Mouse (Mus musculus): Measurements from ENCODE around the gene Trim54.

The Trim54 gene

DNA sequence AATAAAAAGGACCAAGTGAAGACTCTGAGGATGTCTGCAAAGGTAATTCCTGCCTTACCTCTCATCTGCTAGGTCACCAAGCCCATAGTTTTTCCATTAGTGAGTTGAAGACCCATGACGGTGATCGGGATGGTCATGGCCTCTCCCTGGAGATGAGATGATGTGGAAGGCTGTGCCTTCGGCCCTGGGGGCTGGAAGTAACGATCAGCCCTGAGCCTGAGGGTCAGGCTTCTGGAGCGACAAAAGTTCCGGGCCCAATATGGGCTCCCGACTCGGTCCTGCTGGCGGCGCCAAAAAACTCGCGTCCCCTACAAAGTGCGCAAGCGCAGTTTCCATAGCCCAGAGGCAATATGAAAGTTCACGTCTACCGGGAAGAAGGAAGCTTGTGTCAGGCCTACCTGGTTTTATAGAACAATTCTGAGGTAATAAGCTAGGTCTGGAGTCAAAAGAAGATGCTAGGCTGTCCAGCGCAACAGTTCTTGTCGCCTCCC is 8.5 kb upstream of the Trim54 start, which contains the start of gene Slc30a3:
Gene Slc30a3 (minus strand): TSS at position 238 of the 491 bp plus-strand sequence.
- DNase-seq = no peak

DNA sequence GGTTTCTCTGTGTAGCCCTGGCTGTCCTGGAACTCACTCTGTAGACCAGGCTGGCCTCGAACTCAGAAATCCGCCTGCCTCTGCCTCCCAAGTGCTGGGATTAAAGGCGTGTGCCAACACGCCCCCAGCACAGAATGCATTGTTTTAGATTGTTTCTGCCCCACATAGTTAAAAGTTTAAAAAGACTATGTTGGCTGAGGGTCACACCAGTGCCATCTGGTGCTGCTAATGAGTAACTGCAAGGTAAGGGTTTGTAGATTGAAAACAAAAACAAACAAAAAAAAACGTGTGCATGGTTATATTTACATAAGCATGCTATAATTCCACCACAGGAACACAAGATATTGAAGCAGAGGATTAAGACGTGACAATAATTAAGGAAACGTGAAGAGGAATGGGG is 5.7 kb upstream of the Trim54 start:
- DNase-seq = peak; percentile 30 to 43

DNA sequence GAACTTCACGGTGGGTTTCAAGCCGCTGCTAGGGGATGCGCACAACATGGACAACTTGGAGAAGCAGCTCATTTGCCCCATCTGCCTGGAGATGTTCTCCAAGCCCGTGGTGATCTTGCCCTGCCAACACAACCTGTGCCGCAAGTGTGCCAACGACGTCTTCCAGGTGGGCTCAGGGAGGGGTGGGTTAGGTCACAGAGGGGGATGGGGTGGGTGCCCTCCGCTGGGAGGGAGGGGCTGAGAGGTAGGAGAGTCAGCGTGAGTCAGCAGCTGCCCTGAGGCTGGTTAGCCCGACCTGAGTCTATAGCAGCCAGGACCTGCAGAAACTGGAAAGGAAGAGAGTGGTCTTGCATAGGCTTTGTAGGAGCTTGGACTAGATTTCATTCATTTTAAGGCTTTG is 400 bp downstream of the Trim54 start:
- DNase-seq = no peak

DNA sequence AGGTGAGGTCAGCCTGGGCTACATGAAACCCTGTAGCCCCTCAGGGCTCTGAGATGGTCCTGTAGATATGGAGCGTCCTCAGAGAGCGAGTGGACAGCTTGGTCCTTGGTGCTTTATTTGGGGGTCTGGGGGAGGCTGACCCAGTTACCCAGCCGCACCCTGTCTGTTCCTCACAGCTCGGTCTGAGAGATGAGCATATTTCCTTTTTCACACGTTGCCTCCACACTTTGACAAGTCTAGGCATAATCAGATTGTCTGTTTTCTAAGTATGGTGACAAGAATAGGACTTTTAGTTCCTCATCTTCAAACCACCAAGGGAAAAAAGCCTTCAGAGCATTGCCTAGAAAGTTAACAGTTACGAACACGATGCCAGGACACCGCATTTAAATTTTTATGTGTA is 4.6 kb downstream of the Trim54 start:
- DNase-seq = no peak

DNA sequence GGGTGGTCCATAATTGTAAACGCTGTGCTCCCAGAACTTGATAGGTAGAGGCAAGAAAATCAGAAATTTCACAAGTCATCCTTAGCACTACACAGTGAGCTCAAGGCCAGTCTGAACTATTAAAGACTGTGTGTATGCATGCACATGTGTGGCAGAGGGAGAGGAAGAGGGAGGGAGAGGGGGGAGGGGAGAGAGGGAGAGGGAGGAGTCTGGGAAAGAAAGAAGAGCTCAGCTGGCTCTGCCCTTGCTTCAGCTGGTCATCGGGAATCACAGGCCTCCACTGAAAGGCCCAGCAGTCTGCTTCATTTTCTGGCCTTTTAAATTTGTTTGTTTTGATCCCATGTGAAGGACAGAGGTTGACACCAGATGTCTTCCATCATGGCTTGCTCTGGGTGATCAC is 7.0 kb downstream of the Trim54 start:
- DNase-seq = no peak

DNA sequence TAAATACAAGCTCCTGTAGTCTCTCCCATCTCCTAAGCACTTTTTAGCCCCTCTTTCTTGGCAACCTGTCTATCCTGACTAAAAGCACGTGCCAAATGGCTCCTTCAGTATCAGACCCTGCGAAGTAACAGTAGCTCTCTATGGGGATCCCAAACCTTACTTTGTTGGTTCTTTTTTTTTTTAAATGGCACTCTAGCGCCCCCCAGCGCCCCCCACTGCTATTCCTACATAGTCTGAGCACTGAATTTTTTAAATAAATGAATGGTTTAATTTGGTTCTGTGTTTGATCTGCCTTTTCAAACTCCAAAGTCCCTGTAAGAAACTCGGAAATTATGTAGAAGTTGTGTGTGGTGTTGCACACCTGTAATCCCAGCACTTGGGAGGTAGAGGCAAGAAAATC is 9.5 kb downstream of the Trim54 start:
- DNase-seq = peak in 1 of 2 experiments; percentile 22

DNA sequence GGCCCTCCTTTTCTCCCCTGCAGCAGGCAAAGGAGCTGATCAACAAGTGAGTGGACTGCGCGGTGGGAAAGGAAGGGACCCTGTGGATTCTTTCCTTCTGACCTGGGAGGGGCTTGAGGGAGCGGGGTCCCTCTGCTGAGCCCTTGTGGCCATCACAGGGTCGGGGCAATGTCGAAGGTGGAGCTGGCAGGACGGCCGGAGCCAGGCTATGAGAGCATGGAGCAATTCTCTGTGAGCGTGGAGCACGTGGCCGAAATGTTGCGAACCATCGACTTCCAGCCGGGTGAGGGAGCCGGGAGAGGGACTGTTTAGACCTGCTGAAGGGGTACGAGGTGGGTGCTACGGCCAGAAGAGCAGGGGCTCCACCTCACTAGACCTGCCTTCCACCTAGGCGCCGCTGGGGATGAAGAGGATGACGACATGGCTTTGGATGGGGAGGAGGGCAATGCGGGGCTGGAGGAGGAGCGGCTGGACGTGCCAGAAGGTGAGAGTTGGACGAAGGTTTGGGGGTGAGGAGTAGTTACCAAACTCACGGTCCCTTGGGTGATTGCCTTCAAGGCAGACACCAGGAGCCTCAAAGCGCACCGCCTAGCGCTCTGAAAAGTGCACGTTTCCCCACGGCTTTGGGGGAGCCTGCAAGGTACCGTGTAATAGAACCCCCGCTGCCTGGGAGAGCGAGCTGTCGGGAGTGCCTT is 20.4 kb downstream of the Trim54 start:
- no peak for DNase-seq

DNA sequence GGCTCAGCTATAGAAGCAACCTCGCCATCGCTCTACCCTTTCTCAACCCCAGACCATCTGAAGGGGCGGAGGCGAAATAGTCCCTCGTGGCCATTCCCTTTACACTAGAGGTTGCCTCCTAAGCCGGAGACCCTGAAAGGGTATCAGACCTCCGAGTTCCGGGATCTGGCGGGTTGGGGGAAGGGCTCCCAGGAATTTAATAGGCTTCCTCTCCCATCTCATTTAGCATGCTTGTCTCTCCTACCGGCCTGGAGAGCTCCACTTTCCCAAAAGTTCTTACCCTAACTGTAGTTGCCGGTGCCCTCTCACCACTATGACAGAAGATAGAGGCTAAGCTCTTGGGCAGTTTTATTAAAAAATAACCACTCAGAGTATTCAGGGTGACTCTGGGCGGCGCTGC is 21.1 kb downstream of the Trim54 start:
- no peak for DNase-seq

DNA sequence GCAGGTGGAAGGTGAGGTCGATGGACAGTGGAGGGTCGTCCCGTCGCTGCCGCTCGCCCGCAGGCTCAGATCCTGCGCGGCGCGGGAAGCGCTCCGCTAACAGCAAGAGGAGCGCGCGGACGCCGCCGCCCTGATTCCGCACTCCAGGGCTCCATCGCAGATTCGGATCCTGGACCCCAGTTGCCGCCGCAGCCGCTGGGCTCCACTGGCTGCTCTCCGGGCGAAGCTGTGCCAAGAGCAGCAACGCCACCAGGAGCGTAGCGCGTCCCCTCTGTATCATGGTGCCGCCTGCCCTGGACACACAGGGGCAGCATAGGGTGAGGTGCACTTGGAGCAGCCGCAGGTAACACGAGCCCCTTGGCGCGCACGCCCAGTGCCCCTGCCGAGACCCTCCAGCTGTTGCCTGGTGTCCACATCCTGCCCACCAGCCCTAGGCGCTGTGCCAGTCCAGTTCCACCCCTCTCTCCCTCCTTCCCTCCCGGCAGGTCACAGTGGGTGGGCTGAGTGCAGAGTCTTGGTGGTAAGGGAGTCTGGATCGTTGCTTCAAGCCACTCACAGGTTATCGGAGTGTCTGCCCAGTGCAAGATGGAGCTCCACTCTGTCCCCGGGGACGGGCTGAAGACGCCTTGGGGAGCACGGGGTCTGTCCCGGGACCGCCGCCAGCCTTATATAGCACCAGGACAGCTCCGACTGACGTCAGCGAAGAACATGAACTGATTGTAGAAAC is 21.9 kb downstream of the Trim54 start, which contains the start of gene Ucn:
Gene Ucn (minus strand): TSS at position 589 of the 727 bp plus-strand sequence.
- no peak for DNase-seq

DNA sequence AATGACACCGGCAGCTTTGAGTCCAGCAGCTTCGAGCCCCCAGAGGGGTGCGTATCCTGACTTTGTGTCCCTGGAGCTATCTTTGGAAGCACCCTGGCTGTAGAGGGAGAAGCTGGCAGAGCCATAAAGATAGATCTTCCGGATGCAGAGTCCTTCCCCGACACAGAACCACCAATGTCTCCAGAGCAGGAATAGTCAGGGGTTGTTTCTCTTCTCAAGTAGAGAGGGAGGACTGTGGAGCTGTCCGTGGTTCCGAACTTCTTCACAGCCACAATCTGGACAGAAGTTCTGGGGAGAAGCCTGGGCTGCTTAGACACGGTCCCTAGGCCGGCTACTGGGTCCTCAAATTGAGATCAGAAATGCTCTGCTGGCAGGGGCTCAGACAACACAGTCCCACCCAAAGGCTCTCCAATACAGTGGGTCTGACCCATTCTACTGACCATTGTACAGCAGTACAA is 22.5 kb downstream of the Trim54 start:
- no peak for DNase-seq

DNA sequence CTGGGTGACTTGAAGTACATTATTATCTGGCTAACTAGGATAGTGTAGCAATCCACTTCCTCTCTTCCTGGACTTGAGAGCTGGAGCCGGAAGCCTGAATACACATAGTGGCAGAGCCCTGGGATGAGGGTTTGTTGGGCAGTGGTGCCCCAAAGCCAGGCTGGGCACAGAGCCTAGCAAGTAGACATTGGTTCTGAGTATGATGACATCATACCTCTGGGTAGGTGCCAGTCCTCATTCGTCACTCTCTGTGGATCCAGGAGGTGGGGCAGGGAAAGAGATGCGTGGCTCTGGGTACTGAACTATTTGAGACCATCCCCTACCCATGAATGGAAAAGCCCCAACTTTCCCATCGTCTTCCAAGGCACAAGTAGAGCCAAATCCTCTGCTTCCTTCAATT is 33.3 kb downstream of the Trim54 start:
- no peak for DNase-seq

DNA sequence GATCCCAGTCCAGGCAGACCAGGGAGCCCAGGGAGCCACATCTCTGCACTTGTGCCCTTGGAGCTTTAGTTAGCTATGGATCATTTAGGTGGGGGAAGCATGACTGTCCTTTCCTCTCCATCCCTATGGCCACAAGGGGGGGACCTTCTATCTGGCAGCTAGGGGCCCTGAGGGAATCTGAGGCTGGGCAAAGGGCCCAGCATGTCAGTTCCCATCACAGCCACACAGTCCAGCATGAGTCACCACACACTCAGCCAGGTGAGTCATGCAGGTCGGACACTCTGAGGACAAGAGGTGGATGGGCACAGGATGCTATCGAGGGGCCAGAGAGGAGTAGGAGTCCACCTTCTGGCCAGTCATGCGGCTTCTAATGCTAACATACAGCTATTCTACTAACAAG is 35.2 kb downstream of the Trim54 start:
- DNase-seq = no peak

DNA sequence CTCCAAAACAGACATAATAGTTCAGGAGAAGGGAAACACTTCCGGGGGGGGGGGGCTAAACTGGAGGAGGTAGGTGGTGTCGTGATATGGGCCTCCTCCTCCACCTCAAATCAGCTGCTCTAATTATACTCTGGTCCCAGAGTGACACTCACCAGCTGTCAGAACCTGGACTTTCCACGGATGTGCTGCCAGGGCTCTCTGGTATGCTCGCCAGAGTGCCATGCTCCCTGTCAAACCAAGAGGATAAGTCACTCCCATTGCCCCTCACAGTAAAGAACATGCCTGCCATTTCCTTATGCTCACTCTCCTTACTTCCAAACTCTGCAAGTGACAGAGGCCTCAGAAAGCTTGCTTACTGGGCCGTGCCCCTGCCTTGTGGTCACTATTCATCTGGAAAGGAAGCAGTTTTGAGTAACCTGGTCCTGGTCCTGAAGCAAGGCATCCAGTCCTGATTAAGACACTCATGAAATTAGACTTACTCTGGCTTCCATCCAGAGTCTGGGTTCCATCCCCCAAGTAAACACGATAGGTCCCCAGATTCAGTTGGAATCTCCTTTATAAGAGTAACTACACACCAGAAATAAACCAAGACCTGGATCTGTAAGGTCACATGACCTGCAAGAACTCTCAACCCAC is 37.1 kb downstream of the Trim54 start:
- DNase-seq = no peak

DNA sequence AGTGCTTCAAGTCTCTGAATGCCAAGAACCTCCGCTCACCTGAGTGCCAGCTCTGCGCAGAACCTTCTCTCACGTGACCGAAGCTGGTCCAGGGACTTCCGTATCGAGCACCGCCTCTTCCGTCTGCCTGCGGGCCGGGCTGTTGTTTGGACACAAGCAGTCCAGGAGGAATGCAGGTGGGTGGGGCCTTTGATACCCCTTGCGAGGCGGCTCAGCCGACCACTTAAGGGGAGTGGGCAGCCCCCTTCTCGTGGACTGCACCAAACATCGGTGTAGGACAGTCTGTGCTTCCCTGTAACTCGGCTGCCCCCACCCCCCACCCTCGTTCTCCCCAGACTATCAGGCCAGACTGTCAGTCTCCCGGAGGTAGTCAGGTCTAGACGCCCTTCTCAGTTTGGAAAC is 37.6 kb downstream of the Trim54 start, which contains the start of gene Mpv17:
Gene Mpv17 (minus strand): TSS at position 100 of the 402 bp plus-strand sequence.
- peak; percentile 71 to 75 for DNase-seq

DNA sequence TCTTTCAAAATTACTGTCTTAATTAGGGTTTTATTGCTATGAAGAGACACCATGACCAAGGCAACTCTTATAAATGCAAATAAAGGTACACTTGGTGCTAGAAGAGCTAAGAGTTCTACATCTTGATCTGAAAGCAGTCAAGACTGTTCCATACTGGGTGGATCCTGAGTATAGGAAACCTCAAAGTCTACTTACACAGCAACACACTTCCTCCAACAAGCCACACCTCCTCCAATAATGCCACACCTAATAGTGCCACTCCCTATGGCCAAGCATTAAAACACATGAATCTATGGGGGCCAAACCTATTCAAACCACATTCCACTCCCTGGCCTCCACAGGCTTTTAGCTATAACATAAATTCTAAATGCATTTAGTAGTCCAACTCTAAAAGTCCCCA is 46.0 kb downstream of the Trim54 start:
- DNase-seq = no peak

DNA sequence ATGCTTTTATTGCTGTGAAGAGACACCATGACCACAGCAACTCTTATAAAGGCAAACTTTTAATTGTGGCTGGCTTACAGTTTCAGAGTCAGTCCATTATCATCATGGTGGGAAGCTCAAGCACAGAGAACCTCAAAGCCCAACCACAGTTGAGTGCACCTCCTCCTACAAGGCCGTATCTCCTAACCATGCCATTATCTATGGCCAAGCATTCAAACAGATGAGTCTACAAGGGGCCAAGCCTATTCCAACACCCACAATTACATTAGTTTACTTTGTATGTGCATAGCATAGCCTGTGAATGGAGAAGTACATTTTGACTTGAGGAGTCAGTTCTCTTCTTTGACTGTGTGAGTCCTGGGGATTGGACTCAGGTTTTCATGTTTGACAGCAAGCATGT is 48.4 kb downstream of the Trim54 start:
- no peak for DNase-seq

DNA sequence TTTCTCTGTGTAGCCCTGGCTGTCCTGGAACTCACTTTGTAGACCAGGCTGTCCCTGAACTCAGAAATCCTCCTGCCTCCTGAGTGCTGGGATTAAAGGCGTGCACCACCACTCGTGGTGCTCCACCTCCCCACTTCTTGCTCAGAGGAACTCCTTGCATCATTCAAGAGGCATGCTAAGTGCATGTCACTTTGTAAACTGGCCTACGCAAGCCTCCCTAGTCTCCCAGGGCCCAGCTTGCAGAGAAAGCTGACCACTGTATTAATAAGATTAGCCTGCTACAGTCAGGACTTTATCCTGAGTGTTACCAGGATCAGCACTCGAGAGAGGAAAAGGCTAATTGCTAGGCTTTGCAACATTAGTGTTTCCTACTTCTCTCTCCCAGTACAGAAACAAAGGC is 52.1 kb downstream of the Trim54 start:
- DNase-seq = no peak

DNA sequence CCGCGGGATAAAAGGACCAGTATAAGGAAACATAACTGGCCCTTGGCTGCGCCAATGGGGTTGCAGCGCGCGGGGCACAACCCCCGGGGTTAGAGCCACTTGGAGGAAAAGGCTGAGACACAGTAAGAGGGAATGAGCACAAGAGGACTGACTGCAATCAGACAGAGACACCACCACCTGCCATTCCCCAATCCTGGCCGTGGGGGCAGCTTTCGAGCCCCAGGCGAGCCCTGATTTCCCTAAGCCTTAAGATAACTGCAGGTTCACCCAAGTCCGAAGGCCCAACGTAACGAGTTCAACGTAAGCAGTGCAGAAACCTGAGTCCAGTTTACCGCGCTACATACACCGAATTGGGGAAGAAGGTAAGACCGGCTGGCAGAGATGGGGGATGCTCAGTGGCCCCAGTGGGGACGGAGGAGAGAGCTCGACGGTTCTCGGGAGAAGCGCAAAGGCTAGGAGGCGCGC is 62.8 kb downstream of the Trim54 start:
- no peak for DNase-seq

DNA sequence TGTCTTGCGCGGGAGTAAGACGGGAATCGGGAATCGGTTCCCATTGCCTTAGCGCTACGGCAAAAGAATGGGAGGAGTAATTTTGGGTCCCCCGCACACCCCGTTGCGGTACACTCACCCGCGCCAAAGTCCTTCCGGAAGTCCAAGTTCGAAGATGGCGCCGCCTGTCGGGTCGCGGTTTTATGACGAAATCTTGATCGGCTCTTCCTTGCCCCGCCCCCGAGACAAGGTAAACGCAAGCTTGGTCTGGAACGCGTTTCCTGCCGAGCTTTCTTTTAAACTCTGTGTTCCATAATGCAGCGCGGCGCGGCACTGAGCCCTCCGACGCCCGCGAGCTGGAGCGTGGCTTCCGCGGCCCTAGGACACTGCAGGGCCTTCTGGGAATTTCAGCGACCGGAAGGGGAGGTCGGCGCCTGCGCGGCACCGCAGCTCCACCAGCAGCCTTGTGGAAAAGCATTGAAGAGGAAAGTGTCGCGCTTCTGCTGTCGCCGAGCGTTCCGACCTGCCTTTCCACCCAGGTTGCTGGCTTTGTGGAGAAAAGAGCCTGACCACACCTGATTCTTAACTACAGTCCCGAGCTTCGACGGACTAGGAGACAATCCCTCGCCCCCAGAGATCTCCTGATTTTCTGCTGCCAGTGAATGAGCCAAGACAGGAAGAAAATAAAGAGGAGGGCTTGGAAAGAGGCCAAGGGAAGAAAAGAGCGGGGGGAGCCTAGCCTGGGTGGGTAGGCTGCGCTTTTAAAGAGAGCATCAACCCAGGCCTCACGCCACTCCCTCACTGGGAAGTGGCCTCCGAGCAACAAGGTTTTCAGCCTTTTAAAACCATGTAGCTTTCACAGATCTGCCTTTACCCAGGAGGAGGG is 63.5 kb downstream of the Trim54 start, which contains the start of the genes Gm29609 and Gtf3c2:
Gene Gm29609 (minus strand): TSS at position 146 of the 865 bp plus-strand sequence.
Gene Gtf3c2 (minus strand): TSS at position 379 of the 865 bp plus-strand sequence.
- DNase-seq = peak; percentile 96

DNA sequence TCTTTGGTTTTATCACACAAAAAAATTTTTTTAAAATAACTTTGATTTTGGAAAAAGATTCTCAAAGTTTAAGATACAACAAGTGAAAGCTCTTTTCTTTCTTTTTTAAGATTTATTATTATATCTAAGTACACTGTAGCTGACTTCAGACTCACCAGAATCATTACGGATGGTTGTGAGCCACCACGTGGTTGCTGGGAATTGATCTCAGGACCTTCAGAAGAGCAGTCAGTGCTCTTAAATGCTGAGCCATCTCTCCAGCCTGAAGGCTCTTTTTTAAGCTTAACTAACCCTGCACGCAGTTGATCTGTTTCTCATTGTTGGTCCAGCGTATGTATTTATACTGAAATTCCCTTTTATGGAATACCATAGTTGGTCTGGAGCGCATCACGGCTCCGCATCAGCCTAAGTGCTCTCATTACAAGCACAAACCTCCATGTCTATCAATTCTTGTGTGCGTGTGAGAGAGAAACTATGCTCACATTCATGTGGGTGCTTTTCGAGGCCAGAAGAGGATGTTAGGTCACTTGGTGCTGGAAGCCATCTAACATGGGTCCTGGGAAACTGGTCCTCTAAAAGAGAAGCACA is 64.8 kb downstream of the Trim54 start:
- DNase-seq = no peak

DNA sequence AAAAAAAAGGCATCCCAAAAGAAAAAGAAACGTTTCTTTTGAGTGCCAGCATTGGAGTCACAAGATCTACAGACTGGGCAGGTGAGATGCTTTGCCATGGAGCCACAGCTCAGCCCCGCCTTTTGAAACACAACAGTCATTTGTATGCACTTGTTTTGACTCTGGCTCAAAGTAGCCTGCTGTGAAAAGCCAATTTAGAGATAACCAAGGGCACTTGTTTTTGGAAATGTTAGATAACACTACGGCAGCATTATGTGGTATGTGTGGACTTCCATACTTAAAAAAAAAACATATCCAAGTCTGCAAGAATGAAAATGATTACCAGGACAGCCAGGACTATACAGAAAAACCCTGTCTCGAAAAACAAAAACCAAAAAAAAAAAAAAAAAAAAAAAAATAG is 67.2 kb downstream of the Trim54 start:
- DNase-seq = no peak

All from B cell, adult 2 months (primary cell).